Mouse (Mus musculus) large intestine, adult 2 months (tissue): ENCODE data around the gene Rbfox3. TPM values are rescaled to one million over a fixed set of nuclear protein-coding genes. Genes with fewer than 3 reads are reported as not detected.

Experiments
- DNase-seq: peaks from one replicate; pipeline ENCODE4 v3.0.0-alpha.2; 2012; ENCODE audit warnings: low read depth, low spot score
- WGBS: fragments of 180-500 bp; shearing (Covaris S2); methylation state at CpG from one replicate; pipeline ENCODE4 v1.1.7; 2018; 5-methylcytosine and 5-hydroxymethylcytosine counted together
- polyA plus RNA-seq: library from polyadenylated mRNA; depleted of rRNA; stranded (reverse); fragments of >200 nt; gene quantifications from 2 replicates; pipeline ENCODE4 v1.2.3, GENCODE M21; 2012

Gene Rbfox3
- polyA plus RNA-seq, 1 experiment, result 0.11 TPM

DNA sequence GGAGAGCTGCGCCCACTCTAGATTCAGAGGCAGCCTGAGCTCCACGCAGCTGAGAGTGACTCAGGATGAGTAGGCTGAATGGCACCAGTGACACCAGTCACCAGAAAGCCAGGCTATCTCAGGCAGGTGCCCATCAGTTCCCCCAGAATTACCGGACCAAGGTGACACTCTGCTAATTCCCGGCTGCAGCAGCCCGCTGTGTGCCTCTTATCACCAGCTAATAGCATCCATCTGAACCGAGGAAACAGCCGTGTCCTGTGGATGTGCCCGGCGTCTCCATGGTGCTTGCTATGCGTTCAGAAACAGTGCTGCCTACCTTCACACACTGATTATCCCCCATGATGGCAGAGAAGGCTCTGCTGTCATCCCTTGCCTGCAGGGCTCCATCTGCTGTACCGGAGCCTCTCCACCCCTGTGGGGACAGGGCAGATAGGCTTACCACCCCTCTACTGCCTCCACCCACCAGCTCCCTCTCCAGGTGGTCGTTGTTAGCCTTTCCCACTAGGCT lies 138.3 kb downstream of the Rbfox3 start:
- DNase-seq, result no peak
- 47% methylated on average over 12 of the region's 12 CpGs for WGBS

DNA sequence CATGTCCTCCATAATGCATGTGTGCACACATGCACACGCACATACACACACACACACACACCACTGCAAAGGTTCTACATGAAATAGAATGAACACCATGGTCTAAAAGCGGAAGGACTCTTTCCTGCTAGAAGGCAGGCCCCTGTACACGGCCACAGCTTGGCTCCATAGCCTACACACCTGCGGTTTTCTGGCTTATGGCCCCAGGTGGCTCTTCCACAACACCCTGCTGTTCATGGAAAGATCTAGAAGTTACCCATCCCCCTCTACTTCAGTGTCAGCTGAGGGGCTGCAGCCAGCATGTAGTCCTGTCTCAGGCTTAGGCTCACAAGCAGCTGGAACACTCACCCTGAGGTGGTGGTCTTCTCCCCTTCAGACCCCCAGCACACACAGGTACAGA lies 140.0 kb downstream of the Rbfox3 start:
- no peak for DNase-seq
- 76% methylated on average over 4 of the region's 4 CpGs for WGBS

DNA sequence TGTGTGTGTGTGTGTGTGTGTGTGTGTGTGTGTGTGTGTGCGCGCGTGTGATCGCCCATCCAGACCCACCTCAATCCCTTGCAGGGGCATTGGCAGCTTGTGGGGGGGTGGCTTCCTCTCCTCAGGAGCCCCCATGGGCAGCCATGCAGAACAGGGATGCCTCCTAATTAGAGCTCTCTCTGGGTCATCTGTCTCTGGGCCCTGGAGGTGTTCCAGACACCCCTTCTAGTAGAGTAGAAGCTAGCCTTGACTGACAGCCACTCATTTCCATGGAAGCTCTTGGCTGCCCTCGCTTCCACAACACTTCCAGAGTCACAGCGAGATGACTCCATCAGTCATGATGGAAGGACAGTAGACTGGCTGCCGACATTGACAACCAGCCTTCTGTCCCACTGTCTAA lies 140.6 kb downstream of the Rbfox3 start:
- 95% methylated on average over 7 of the region's 7 CpGs for WGBS
- DNase-seq, result no peak

DNA sequence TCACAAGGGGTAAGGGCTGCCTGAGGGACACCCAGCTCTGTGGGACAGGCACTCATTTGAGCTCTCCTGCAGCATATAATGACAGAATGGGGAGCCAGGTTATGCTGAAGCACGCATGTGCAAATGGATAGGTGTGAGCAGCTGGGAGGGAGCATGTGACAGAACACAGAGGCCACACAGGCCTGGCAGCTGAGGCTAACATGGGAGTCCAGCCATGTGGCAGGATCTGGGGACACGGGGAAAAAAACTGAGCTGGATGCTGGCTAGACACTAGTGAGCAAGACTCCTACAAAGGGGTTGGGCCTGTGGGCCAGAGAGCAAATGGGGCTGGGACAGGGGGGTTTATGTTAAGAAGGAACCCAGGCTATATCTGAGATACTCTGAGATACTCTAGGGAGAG lies 141.9 kb downstream of the Rbfox3 start:
- DNase-seq, result no peak
- WGBS, result 35% methylated on average over 2 of the region's 2 CpGs

DNA sequence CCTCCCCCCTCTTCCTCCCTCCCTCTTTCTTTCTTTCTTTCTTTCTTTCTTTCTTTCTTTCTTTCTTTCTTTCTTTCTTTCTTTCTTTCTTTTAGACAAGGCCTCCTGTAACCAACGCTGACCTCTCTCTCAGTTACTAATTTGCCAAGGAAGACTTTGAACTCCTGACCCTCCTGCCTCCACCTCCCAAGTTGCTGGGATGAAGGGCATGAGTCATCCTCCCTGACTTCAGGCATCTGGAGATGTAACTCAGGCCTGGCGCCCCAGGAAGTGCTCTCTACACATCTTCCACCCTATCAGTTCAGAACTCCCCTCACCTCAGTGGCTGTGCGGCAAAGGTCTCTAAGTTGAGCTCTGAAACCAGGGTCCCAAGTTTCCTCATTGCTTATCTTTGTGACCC lies 143.0 kb downstream of the Rbfox3 start:
- 31% methylated on average over 3 of the region's 3 CpGs for WGBS
- no peak for DNase-seq

DNA sequence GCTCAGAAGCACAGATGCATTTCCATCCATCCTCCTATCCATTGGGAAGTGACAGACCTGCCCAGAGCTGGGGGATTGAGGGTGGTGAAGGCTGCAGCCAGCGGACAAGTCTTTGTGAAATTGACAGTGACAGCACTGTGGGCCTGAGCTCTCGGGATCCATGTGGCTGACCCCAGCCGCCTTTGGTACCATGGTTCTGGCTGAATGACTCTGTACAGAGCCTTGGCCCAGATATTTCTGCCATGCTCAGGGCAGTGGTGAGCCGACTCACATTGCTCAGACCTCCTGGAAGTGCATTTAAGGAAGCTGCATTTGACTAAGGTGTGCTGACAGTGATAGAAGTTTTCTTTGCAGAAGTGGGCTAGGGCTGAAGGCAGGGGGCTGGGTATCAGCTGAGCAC lies 144.0 kb downstream of the Rbfox3 start:
- DNase-seq, result no peak
- 78% methylated on average over 4 of the region's 4 CpGs for WGBS

DNA sequence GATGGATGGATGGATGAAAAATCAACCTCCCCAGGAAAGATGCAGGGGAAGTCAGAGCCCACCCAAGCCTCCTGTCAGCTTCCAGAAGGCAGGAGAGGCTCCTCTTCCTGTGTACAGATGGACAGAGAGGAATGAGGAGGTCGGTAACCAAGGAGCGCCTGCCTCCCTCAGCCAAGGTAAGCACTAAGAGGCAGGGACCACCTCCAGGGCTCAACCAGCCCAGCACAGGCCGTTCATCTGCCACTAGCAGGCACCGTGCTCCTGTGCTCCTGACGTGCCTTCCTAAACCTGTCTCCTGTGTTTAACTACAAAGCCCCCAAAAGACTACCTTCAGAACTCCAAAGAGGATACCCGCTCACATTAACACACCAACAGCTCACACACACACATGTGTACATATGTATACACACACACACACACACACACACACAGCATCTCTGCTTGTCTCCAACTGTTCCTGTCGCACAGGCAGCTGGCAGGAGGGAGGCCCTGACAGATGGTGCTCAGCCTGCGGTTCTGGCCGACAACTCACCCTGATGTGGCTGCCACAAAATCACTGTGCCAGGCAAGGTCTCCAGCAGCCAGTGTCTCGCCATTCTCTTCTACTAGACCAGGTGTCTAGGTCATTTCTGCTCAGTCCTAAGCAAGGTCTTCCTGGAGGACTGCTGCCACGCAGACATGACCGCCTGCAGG lies 151.0 kb downstream of the Rbfox3 start:
- no peak for DNase-seq
- WGBS, result 84% methylated on average over 12 of the region's 12 CpGs

DNA sequence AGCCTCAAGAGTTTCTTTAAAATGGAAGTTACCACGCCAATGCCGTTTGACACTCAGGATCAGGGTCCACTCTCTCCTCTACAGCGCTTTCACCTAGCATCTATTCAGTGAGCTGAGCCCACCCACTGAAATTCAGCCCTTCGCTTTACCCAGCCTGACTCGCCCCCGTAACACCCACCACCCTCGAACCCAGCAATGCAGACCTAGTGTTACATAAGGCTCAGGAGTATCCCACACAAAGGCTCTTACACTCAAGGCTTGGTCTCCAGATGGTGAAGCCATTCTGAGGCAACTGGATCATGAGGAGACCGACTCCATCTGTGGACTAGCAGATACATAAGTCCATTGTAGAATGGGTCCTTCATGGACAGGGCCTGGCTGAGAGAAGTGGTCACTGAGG lies 152.2 kb downstream of the Rbfox3 start:
- 82% methylated on average over 8 of the region's 8 CpGs for WGBS
- DNase-seq, result no peak

DNA sequence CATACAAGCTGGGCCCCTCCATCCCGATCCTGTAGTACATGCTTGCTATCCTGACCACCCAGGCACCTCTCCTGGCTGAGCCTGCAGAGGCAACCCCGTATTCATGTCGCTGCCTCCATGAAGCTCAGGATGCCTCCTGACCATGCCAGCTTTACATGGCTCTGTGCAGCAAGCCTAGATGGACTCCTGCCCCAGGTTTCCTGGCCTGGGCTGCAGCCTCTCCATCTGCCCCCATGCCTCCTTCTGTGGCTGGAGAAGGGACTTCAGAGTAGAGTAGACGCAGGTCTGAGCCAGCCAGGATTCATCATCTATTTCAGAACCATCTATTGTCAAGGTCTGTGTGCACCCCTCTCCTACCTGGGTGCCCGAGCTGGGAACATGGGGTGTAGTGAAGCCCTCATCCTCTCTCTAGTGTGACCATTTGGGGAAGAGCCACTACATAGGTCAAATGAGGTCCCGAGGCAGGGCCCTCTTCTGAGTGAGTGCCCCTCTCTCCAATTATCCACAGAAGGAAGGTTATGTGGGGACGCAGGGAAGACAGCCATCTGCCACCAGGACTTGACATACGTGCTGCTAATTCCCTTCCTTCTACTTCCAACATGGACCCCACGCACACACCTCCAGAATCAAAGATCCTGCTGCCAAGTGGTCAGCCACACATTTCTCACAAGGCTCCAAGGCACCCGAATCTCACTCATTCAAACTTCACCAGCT lies 153.0 kb downstream of the Rbfox3 start:
- DNase-seq, result no peak
- WGBS, result 78% methylated on average over 10 of the region's 10 CpGs

DNA sequence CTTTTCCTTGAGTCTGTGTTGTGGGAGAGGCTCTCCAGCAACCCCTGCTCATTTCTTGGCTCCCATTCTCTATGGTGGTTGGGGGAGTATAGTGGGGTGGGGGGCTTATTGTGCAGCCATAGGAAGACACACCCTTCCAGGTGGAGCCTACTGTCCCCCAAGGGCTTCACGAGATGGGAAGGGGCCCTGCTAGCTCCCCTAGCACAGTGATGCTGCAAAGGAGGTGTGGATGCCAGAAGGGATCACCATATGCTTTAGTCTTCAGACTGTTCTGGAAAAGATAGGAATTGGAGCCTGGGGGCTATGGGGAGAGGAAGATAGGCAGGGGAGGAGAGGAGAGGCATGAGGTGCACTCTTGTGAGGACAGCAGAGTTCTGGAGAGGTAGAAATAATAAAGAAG lies 153.9 kb downstream of the Rbfox3 start:
- no peak for DNase-seq
- WGBS, result 74% methylated on average over 1 of the region's 1 CpGs

DNA sequence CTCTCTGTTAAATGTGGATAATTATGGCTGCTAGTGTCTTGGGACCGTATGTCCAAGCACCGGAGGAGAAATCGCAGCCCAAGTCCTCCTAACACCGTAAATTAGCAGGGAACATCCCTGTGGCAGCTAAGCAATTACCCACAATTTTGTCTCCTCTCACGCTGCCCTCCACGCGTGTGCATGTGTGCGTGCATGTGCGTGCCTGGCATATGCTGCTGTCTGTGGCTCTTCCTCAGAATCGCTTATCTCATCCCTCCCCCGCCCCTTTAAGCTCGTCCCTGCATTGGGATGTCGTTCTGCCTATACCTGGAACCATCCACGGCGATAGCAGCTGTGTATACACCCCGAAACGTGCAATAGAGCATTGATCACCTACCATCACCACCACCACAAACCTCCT lies 156.4 kb downstream of the Rbfox3 start:
- DNase-seq, result no peak
- 70% methylated on average over 17 of the region's 17 CpGs for WGBS

DNA sequence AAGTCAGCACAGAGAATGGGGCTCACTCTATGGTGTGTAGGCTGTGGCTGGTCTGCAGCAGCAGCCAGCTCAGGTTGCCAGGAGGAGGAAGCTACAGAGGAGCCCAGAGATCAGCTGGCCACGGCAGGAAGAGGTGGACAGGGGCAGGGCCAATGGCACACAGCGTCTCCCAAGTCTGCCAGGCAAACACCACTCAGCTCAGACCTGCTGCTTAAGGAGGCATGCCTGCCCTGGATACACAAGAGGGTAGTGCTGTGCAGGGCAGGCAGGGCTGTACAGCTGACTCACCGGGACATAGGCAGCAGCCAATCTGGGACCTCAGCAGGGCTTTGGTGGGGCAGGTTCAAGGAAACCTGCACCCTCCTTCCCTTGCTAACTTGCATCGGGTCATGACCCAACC lies 156.9 kb downstream of the Rbfox3 start:
- 23% methylated on average over 4 of the region's 4 CpGs for WGBS
- no peak for DNase-seq

DNA sequence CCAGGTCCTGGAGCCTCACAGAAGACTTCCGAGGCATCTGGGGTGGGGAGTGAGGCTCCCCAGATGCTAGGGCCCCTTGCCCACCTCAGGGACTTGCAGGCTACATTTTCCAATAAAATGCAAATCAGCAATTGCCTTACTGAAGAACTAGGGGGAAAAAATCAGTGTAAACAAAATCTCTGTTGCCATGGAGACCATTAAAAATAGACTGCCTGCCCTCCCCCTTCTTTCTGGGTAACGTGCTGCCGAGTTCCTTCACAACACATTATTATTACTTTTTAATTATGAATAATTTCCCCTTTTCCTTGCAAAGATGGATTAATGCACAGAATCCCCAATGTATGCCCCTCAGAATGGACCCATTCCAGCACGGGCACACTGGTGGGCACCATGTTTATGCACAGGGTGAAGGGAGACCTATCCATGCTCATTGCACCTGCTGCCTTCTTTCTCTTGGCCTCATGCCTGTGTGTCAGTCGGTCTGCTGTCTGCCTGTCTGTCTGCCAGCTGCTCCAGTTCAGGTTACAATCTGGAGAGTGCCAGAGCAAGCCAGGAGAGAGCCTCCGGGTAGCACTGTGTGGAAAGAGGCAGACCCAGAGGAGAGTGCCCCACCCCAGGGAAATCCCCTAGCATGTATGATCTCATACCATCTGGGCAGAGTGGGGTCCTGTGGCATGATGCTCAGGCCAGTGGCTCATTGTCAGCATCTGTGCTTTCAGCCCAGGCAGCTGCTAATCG lies 159.3 kb downstream of the Rbfox3 start:
- DNase-seq, result no peak
- WGBS, result 45% methylated on average over 7 of the region's 7 CpGs

DNA sequence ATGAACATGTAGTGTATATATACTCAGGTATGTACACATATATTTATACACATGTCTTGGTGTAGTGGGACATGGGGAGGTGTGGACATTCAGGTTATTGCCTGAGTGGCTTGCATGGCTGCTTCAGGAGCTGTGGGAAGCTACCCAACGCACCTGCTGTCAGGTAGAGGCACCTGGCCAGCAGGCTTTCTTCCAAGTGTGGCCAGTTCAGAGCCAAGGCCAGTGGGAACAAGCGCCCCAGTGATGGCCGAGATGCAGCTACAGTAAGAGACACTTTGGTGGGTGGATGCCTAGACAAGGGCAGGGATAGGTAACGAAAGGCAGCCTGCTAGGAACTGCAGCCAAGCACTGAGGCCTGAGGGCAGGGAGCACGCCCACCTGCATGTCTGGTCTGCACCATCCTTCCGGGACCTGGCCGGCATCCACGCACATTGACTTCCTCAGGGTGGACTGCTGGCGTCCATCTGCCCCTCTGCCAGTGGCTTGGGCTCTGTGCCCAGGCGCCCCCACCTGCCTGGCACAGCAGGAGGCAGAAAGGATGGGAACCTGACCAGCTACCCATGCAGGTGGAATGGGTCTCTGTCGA lies 160.6 kb downstream of the Rbfox3 start:
- WGBS, result 55% methylated on average over 11 of the region's 11 CpGs
- DNase-seq, result no peak

DNA sequence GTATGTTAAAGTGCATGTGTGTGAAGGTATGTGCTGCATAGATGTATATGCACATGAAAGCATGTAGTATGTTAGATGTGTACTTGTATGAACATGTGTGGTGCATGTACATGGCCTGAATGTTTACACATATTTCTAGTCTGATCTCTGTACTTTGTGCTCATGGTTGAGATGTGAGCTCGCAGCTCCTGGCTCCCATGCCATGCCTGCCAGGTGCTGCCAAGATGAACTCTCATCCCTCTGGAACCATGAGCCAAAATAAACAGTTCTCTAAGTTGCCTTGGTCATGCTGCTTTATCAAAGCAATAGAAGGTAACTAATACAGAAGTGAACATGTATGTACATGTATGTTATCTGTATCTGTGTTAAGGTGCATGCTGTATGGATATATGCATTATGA lies 161.9 kb downstream of the Rbfox3 start:
- no peak for DNase-seq
- 42% methylated on average over 1 of the region's 1 CpGs for WGBS

DNA sequence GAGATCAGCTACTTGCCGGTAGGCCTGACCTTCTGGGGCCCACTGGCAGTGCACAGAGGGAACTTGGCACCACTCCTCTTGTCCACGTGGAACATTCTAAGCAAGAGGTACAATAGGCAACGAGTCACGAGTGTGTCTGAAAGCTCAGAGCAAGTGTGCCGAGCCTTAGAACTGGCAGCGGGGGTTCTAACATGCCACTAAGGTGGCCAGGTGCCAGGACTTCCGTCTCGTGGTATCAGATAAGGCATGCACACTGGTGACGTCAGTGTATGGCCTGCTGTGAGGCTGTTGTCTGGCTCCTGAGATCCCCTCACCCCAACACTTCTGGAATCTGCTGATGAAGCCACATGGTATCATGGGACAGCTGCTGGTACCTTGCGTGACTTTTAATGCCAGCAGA lies 162.8 kb downstream of the Rbfox3 start:
- no peak for DNase-seq
- 50% methylated on average over 10 of the region's 10 CpGs for WGBS

DNA sequence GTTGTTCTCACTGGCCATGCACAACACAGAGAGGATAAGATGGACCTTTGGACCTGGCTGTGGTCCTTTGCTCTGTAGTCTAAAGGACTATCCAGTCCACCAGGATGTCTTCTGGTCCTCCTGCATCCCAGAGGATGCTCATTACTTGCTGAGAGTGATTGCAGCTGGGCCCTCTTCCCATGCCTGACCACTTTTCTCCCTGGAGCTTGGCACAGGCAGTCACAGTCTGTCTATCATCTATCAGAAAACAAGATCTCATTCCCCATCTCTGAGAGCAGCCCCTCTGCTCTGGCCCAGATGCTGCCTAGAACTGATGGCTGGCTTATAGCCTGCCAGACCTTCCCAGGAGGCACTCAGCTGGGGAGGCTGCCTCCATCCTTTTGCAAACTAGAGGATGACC lies 166.1 kb downstream of the Rbfox3 start:
- no peak for DNase-seq

DNA sequence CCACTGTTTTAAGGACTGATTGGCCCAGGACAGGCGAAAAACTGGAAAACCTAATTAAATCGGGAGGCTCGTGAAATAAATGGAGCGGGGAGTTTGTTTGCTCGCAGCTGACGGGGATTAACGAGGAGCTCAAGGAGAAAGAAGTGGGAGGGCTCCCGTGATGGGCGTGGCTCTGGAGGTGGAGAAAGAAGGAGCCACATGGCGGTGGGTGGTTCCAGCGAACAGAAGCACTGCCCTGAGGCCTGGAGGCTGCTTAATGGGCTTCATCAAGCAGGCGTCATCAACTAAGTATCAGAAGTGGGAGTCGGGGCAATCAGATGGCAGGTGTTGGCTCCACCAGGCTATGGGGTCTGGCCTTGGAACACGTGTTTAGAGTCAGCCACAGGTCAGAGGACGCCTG lies 166.6 kb downstream of the Rbfox3 start:
- DNase-seq, result no peak
- 1% methylated on average over 15 of the region's 15 CpGs for WGBS

DNA sequence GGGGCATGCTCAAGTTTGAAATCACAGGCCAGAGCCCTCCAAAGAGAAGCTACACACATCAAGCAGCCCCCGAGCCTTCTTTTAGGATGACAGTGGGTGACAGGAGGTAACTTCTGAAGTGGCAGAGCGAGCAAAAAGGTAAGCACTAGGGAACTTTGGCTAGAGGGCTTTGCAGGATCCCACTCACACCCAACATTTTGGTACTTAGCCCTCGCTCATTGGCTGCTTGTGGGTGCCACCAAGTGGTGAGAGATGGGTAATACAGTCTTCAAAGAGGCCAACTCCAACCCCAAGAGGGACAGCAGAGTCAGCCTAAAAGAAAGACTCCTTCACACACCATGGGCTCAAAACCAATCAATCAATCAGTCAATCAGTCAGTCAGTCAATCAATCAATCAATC lies 168.6 kb downstream of the Rbfox3 start:
- no peak for DNase-seq
- WGBS, result 14% methylated on average over 3 of the region's 3 CpGs

DNA sequence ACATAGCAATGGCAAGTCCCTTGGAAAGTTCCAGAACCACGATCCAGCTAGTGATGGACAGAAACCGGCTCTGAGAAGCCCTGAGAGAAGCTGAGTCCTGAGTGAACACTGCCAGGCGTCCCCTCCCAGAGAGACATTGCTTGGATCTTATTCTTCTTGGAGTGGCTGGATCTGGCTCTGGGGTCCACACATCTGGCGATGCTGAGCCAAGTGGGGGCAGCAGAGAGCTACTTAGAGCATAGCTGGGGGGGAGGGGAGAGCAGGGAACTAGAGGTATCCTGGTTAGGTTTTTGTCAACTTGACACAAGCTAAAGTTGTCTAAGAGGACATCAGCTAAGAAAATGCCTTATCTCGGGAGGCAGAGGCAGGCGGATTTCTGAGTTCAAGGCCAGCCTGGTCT lies 170.1 kb downstream of the Rbfox3 start:
- DNase-seq, result no peak
- WGBS, result 40% methylated on average over 6 of the region's 6 CpGs
